Mouse (Mus musculus): ENCODE measurements around the gene Myl6b.
"Not testable (repeated sequence)": the region's sequence is repeated elsewhere in the genome, so short reads cannot be mapped to it uniquely, and the experiment has no call there.

Gene Myl6b

GRCm38 (mm10) chr10:128518833-128519232 lies 20.3 kb upstream of the Myl6b start:
- no peak for DNase-seq (ENCODE audit: low spot score)

- no peak for DNase-seq (ENCODE audit: low spot score)
These were observed 18.2 kb upstream of the Myl6b start for GRCm38 (mm10) chr10:128516677-128517076.

- DNase-seq (ENCODE audit: low spot score) = no peak
These were observed 17.5 kb upstream of the Myl6b start for GRCm38 (mm10) chr10:128516029-128516428.

GRCm38 (mm10) chr10:128515044-128515443 lies 16.6 kb upstream of the Myl6b start:
- DNase-seq (ENCODE audit: low spot score) = no peak

GRCm38 (mm10) chr10:128511761-128512160 lies 13.3 kb upstream of the Myl6b start:
- DNase-seq (ENCODE audit: low spot score) = no peak

- no peak for DNase-seq (ENCODE audit: low spot score)
These were observed 12.7 kb upstream of the Myl6b start for GRCm38 (mm10) chr10:128511189-128511588.

- DNase-seq (ENCODE audit: low spot score) = no peak
These were observed 11.8 kb upstream of the Myl6b start for GRCm38 (mm10) chr10:128510301-128510700.

- DNase-seq (ENCODE audit: low spot score) = no peak
These were observed 11.3 kb upstream of the Myl6b start for GRCm38 (mm10) chr10:128509831-128510230.

GRCm38 (mm10) chr10:128509203-128509602 lies 10.7 kb upstream of the Myl6b start:
- DNase-seq (ENCODE audit: low spot score) = no peak

GRCm38 (mm10) chr10:128508260-128508659 lies 9.8 kb upstream of the Myl6b start:
- no peak for DNase-seq (ENCODE audit: low spot score)

GRCm38 (mm10) chr10:128505974-128506373 lies 7.5 kb upstream of the Myl6b start:
- no peak for DNase-seq (ENCODE audit: low spot score)

GRCm38 (mm10) chr10:128505371-128505667 lies 6.8 kb upstream of the Myl6b start:
- not testable (repeated sequence) for DNase-seq (ENCODE audit: low spot score)

- DNase-seq (ENCODE audit: low spot score) = no peak
These were observed 6.3 kb upstream of the Myl6b start for GRCm38 (mm10) chr10:128504641-128505370.

GRCm38 (mm10) chr10:128504012-128504411 lies 5.5 kb upstream of the Myl6b start:
- no peak for DNase-seq (ENCODE audit: low spot score)

GRCm38 (mm10) chr10:128503532-128503931 lies 5.0 kb upstream of the Myl6b start:
- no peak for DNase-seq (ENCODE audit: low spot score)

GRCm38 (mm10) chr10:128502341-128502740 lies 3.9 kb upstream of the Myl6b start:
- no peak for DNase-seq (ENCODE audit: low spot score)

- DNase-seq (ENCODE audit: low spot score) = peak; percentile 47
These were observed 709 bp upstream of the Myl6b start for GRCm38 (mm10) chr10:128499116-128499671.

GRCm38 (mm10) chr10:128497134-128497737 lies 1.2 kb downstream of the Myl6b start:
- DNase-seq (ENCODE audit: low spot score) = no peak

GRCm38 (mm10) chr10:128496509-128497077 lies 1.9 kb downstream of the Myl6b start:
- no peak for DNase-seq (ENCODE audit: low spot score)

- DNase-seq (ENCODE audit: low spot score) = no peak
These were observed 2.6 kb downstream of the Myl6b start for GRCm38 (mm10) chr10:128495903-128496302.

GRCm38 (mm10) chr10:128495270-128495669 lies 3.2 kb downstream of the Myl6b start:
- no peak for DNase-seq (ENCODE audit: low spot score)

- DNase-seq (ENCODE audit: low spot score) = no peak
These were observed 3.7 kb downstream of the Myl6b start for GRCm38 (mm10) chr10:128494667-128495245.
